Mouse (Mus musculus): ENCODE measurements at regions not wholly inside any gene's neighbourhood (a gene's known extent, or its start where the extent isn't known, plus 50 kb on each side); places are given as distances from the start of the nearest gene placed in this dataset.

- TF ChIP-seq CTCF (IDR thresholded peaks at IDR 0.05; ENCODE audit: low read depth), result no peak
Observed at GRCm38 (mm10) chr19:27022917-27023316, 137.2 kb downstream of the Gm815 start.

DNA sequence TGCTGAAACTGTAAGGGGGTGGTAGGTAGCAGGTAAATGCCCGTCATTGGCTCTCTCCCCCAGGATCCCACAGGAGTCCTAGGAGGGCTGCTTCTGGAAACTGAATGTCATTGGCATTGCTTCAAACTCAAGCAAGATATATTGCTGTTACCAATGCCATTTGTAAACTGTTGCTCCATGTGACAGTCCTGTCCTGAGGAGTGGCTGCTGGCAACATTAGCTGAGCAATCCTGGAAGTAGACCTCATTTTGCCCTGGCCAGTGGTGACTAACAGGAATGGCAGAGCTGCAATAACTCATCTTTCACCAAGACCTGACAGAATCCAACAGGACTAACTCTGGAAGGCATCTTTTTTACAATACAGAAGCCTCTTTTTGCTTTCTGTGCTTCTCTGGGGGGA, 143.2 kb downstream of the Gm815 start:
- Histone ChIP-seq H3K4me3 (ENCODE audit: low read depth, low read length) (no peak overlapping the region), H3K4me1 (ENCODE audit: insufficient read depth) (no peaks in the 10 kb centered on the region), H3K27ac (ENCODE audit: low read depth, low read length) (no peak overlapping the region), H3K27me3 (ENCODE audit: insufficient read depth, low read length) (no peaks in the 10 kb centered on the region), H3K9me3 (ENCODE audit: low read length) (no peaks in the 10 kb centered on the region), H3K9ac (no peak overlapping the region), H3K4me2 (ENCODE audit: low read depth) (no peak overlapping the region), H3K36me3 (ENCODE audit: insufficient read depth) (no peaks in the 10 kb centered on the region)
- no peak for TF ChIP-seq CTCF (IDR thresholded peaks at IDR 0.05; ENCODE audit: low read depth)
- no peak for DNase-seq
- ATAC-seq, result no peak
- WGBS, result 96% methylated on average over 1 of the region's 1 CpGs

More at GRCm38 (mm10) chr19:27022917-27023316, 137.2 kb downstream of the Gm815 start:
- Histone ChIP-seq H3K27ac (ENCODE audit: low read depth, low read length) (no peak overlapping the region), H3K9ac (no peak overlapping the region), H3K4me2 (ENCODE audit: low read depth) (no peak overlapping the region), H3K4me1 (ENCODE audit: insufficient read depth) (no peaks in the 10 kb centered on the region), H3K9me3 (ENCODE audit: low read length) (no peaks in the 10 kb centered on the region), H3K36me3 (ENCODE audit: insufficient read depth) (no peaks in the 10 kb centered on the region), H3K27me3 (ENCODE audit: insufficient read depth, low read length) (no peaks in the 10 kb centered on the region), H3K4me3 (ENCODE audit: low read depth, low read length) (no peak overlapping the region)
- ATAC-seq (no peak), DNase-seq (no peak)
- WGBS, result 76% methylated on average over 5 of the region's 5 CpGs

DNA sequence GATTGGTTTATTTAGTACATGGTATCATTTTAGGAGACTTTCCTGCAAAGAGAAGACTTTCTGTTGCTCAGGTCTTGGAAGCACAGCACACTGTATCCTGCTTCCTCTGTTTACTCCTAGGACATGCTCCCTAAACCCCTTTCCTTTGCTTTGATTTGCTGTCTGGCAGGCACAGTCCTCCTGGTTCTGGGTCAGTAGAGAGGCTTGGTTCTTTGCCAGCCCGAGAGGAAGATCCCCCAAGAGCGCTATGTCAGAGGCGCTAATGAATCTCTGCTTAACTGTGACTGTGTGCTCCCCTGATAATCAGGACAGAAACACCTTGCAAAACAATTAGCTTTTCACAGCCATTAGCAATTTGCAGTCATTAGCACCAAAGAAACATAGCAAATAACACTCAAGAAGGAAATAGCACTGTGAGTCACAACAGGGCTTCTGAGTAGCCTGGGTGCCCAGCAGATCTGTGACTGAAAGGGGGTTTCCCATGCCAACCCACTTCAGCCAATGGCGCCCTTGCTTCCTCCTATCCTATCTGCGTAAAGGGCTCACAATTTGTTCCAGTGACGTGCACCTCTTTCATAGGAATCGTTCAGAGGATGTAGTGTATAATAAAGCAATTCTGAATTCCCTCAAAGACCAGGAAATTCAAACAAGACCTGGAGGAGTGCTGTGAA, 145.5 kb downstream of the Gm815 start:
- H3K27ac ChIP-seq (ENCODE audit: low read depth, low read length), result no peak overlapping the region
- DNase-seq, result peak; percentile 66

GRCm38 (mm10) chr19:27032621-27033020, 146.9 kb downstream of the Gm815 start:
- Histone ChIP-seq H3K36me3 (ENCODE audit: insufficient read depth) (no peaks in the 10 kb centered on the region), H3K4me3 (ENCODE audit: low read depth, low read length) (no peak overlapping the region), H3K9me3 (ENCODE audit: low read length) (no peaks in the 10 kb centered on the region), H3K4me2 (ENCODE audit: low read depth) (no peak overlapping the region), H3K9ac (no peak overlapping the region), H3K27me3 (ENCODE audit: insufficient read depth, low read length) (no peaks in the 10 kb centered on the region), H3K27ac (ENCODE audit: low read depth, low read length) (no peak overlapping the region), H3K4me1 (ENCODE audit: insufficient read depth) (no peaks in the 10 kb centered on the region)
- TF ChIP-seq CTCF (IDR thresholded peaks at IDR 0.05; ENCODE audit: low read depth), result peak; percentile 32
- DNase-seq (no peak), ATAC-seq (no peak)
- WGBS, result 76% methylated on average over 5 of the region's 5 CpGs

More for the DNA sequence above, 145.5 kb downstream of the Gm815 start:
- no peak overlapping the region for H3K4me3 ChIP-seq (ENCODE audit: low read depth, low read length)
- peak; percentile 93 for ATAC-seq
- no peaks in the 10 kb centered on the region for H3K4me1 ChIP-seq (ENCODE audit: insufficient read depth)
- no peaks in the 10 kb centered on the region for H3K36me3 ChIP-seq (ENCODE audit: insufficient read depth)
- no peak for TF ChIP-seq CTCF (IDR thresholded peaks at IDR 0.05; ENCODE audit: low read depth)
- H3K27me3 ChIP-seq (ENCODE audit: insufficient read depth, low read length), result no peaks in the 10 kb centered on the region
- H3K9ac ChIP-seq, result no peak overlapping the region; the same call in 1 of the 2 replicates
- H3K4me2 ChIP-seq (ENCODE audit: low read depth), result peak overlapping the region; percentile 1
- WGBS, result 26% methylated on average over 7 of the region's 7 CpGs
- H3K9me3 ChIP-seq (ENCODE audit: low read length), result no peaks in the 10 kb centered on the region

DNA sequence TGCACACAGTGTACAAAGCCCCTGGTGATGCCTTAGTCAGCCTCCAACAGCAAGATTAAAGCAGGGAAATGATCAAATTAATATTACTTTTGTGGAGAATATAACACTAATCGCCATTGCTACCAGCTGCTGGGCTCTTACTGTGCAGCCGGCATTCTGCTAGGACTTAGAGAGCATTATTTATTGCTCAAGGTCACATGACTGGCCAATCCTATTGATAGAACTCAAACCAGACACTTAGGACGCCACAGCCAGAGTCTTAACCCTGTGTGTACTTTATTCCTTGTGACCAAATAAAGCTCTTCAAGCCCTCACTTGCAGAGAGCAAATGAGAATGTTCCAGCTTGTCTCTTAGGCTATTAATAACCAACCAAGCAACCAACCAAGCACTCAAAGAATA, 152.6 kb downstream of the Gm815 start:
- Histone ChIP-seq H3K27ac (ENCODE audit: low read depth, low read length) (no peak overlapping the region), H3K9me3 (ENCODE audit: low read length) (no peaks in the 10 kb centered on the region), H3K36me3 (ENCODE audit: insufficient read depth) (no peaks in the 10 kb centered on the region), H3K4me3 (ENCODE audit: low read depth, low read length) (no peak overlapping the region), H3K4me1 (ENCODE audit: insufficient read depth) (no peaks in the 10 kb centered on the region), H3K27me3 (ENCODE audit: insufficient read depth, low read length) (no peaks in the 10 kb centered on the region), H3K4me2 (ENCODE audit: low read depth) (no peak overlapping the region), H3K9ac (no peak overlapping the region)
- WGBS, result 21% methylated on average over 3 of the region's 3 CpGs
- TF ChIP-seq CTCF (IDR thresholded peaks at IDR 0.05; ENCODE audit: low read depth), result no peak
- ATAC-seq (no peak), DNase-seq (no peak)

DNA sequence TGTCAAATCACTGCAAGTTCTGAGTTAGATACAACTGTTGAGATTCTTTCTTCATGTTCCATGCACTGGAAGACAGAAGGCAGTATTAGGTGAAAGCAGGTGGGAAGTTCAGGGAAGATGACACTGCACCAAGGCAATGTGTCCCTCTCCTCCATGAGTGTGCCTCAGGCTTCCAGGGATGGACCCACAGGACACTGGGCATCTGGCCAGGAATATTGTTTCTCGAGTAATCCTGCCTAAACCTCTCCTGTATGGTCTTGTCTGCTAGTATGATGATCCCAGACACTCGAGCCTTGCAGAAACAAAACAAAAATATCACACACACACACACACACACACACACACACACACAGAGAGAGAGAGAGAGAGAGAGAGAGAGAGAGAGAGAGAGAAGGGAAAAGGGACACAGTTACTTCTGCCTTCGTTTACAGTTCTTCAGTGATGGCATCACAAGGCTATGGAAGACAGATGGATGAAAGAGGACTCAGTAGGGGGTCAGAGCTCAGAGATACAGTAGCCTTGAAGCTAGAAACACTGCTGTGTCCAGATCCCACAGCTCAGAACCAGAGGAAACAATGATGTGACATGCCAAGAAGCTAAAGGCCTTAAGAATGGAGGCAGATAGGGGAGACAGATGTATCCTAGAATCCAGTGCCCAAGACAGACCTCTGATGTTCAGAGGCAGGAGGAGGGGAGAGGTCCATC, 154.8 kb downstream of the Gm815 start:
- no peaks in the 10 kb centered on the region for H3K27me3 ChIP-seq (ENCODE audit: insufficient read depth, low read length)
- no peaks in the 10 kb centered on the region for H3K4me1 ChIP-seq (ENCODE audit: insufficient read depth)
- no peak for TF ChIP-seq CTCF (IDR thresholded peaks at IDR 0.05; ENCODE audit: low read depth)
- no peak overlapping the region for H3K27ac ChIP-seq (ENCODE audit: low read depth, low read length)
- H3K36me3 ChIP-seq (ENCODE audit: insufficient read depth), result no peaks in the 10 kb centered on the region
- no peak overlapping the region for H3K9ac ChIP-seq
- 57% methylated on average over 3 of the region's 3 CpGs for WGBS
- no peak overlapping the region for H3K4me3 ChIP-seq (ENCODE audit: low read depth, low read length)
- no peak overlapping the region for H3K4me2 ChIP-seq (ENCODE audit: low read depth)
- DNase-seq, result no peak
- no peak for ATAC-seq
- H3K9me3 ChIP-seq (ENCODE audit: low read length), result no peaks in the 10 kb centered on the region

GRCm38 (mm10) chr19:27066449-27067181, 149.7 kb upstream of the Vldlr start:
- no peak for TF ChIP-seq CTCF (IDR thresholded peaks at IDR 0.05; ENCODE audit: low read depth)
- Histone ChIP-seq H3K4me3 (ENCODE audit: low read depth, low read length) (no peak overlapping the region), H3K36me3 (ENCODE audit: insufficient read depth) (no peaks in the 10 kb centered on the region), H3K27me3 (ENCODE audit: insufficient read depth, low read length) (no peaks in the 10 kb centered on the region), H3K9me3 (ENCODE audit: low read length) (no peaks in the 10 kb centered on the region), H3K4me2 (ENCODE audit: low read depth) (peak overlapping the region; percentile 38), H3K4me1 (ENCODE audit: insufficient read depth) (peaks cover 11% of the 10 kb centered on the region; the same call in 1 of the 2 replicates), H3K27ac (ENCODE audit: low read depth, low read length) (peak overlapping the region; percentile 47), H3K9ac (no peak overlapping the region)
- ATAC-seq, result peak; percentile 96
- 20% methylated on average over 12 of the region's 12 CpGs for WGBS
- DNase-seq, result peak; percentile 91

Measured in forebrain, postnatal 0 days (tissue).